Mouse (Mus musculus): ENCODE data around the gene Pcsk7. TPM values are rescaled to one million over a fixed set of nuclear protein-coding genes. Genes with fewer than 3 reads are reported as not detected.

The Pcsk7 gene
- polyA plus RNA-seq, 1 experiment from 2014 or later, result 7.7 TPM

- Histone ChIP-seq H3K4me3 (replicated peaks) (no peak overlapping the region), H3K4me2 (no peak overlapping the region), H3K4me1 (replicated peaks) (peaks cover 39% of the 10 kb centered on the region), H3K36me3 (replicated peaks) (peaks cover 68% of the 10 kb centered on the region), H3K27ac (replicated peaks) (no peak overlapping the region), H3K9ac (no peak overlapping the region), H3K27me3 (no peaks in the 10 kb centered on the region), H3K9me3 (replicated peaks) (no peaks in the 10 kb centered on the region)
- ATAC-seq (ENCODE audit: insufficient read depth), result no peak
- 78% methylated on average over 2 of the region's 2 CpGs for WGBS (ENCODE audit: insufficient replicate concordance)
Measured at GRCm38 (mm10) chr9:45976884-45977283, 70.6 kb downstream of the Pcsk7 start.

Small RNA genes within 50 kb of the gene (microRNA-seq; reads per million reads assigned to microRNA genes)
- not detected for gene Mir7087

Other genes with a start within 250 kb of the Pcsk7 start
- 5.1 and 5.2 TPM in 2 replicates for gene Cep164, start 77.8 kb upstream of the Pcsk7 start, polyA plus RNA-seq (2015; fragmentation: Nextera tagmentation; extraction: Ambion mirVana)
- 7.0 and 8.9 TPM in 2 replicates for gene Bace1, start 67.9 kb upstream of the Pcsk7 start, polyA plus RNA-seq (2015; fragmentation: Nextera tagmentation; extraction: Ambion mirVana)
- gene Rnf214, start 414 bp downstream of the Pcsk7 start, polyA plus RNA-seq (2015; fragmentation: Nextera tagmentation; extraction: Ambion mirVana), result 13.8 and 15.2 TPM in 2 replicates
- 6.3 and 7.5 TPM in 2 replicates for gene Tagln, start 29.6 kb downstream of the Pcsk7 start, polyA plus RNA-seq (2015; fragmentation: Nextera tagmentation; extraction: Ambion mirVana)
- 16.5 and 21.4 TPM in 2 replicates for gene Sidt2, start 48.8 kb downstream of the Pcsk7 start, polyA plus RNA-seq (2015; fragmentation: Nextera tagmentation; extraction: Ambion mirVana)
- gene Pafah1b2, start 106.2 kb downstream of the Pcsk7 start, polyA plus RNA-seq (2015; fragmentation: Nextera tagmentation; extraction: Ambion mirVana), result 61.2 and 65.7 TPM in 2 replicates
- gene Sik3, start 106.3 kb downstream of the Pcsk7 start, polyA plus RNA-seq (2015; fragmentation: Nextera tagmentation; extraction: Ambion mirVana), result 3.2 and 3.4 TPM in 2 replicates